Mouse (Mus musculus) lung, postnatal 0 days (tissue): ENCODE data around the gene Diras1. TPM values are rescaled to one million over a fixed set of nuclear protein-coding genes. Genes with fewer than 3 reads are reported as not detected.

Source experiments
- ATAC-seq: fragments of 200-750 bp; cut with Nextera tagmentation; 2 replicates; pipeline ENCODE4 v1.8.0; 2017; ENCODE audit warnings: moderate library complexity
- DNase-seq: peaks from one replicate; pipeline ENCODE4 v3.0.0-alpha.2; 2016; ENCODE audit warnings: low spot score
- H3K27ac ChIP-seq: fragments of 300-500 bp; sonication (generic); 2 replicates; pipeline ENCODE4 v1.5.1; 2014; ENCODE audit warnings: antibody characterized with exemption, mild to moderate bottlenecking, low read length, mixed read lengths
- H3K27me3 ChIP-seq: fragments of 300-500 bp; sonication (generic); replicated peaks from 2 replicates; pipeline ENCODE4 v1.6.1; 2014; ENCODE audit warnings: low read length, mixed read lengths; ENCODE audit not compliant: insufficient read depth
- H3K36me3 ChIP-seq: fragments of 300-500 bp; sonication (generic); 2 replicates; pipeline ENCODE4 v1.6.1; 2014; ENCODE audit warnings: low read length, mixed read lengths; ENCODE audit not compliant: insufficient read depth
- H3K4me1 ChIP-seq: fragments of 300-500 bp; sonication (generic); 2 replicates; pipeline ENCODE4 v1.6.1; 2014; ENCODE audit warnings: antibody characterized with exemption, low read depth, low read length, mixed read lengths; ENCODE audit not compliant: insufficient read depth
- H3K4me2 ChIP-seq: fragments of 300-500 bp; sonication (generic); replicated peaks from 2 replicates; pipeline ENCODE4 v1.6.1; 2014; ENCODE audit warnings: low read depth, mild to moderate bottlenecking, low read length, moderate library complexity, mixed read lengths
- H3K4me3 ChIP-seq: fragments of 300-500 bp; sonication (generic); 2 replicates; pipeline ENCODE4 v1.5.1; 2014; ENCODE audit warnings: low read depth, low read length
- H3K9ac ChIP-seq: fragments of 300-500 bp; sonication (generic); replicated peaks from 2 replicates; pipeline ENCODE4 v1.6.1; 2014; ENCODE audit warnings: low read depth, mild to moderate bottlenecking
- H3K9me3 ChIP-seq: fragments of 300-500 bp; sonication (generic); 2 replicates; pipeline ENCODE4 v1.6.1; 2016; ENCODE audit warnings: low read length, mixed read lengths
- CTCF ChIP-seq: IDR thresholded peaks from 2 replicates; pipeline ENCODE4 v1.5.1; 2016; ENCODE audit warnings: antibody characterized with exemption, mild to moderate bottlenecking
- EP300 ChIP-seq: IDR thresholded peaks from 2 replicates; pipeline ENCODE4 v1.6.1; 2016; ENCODE audit warnings: antibody characterized with exemption, mild to moderate bottlenecking, control low read depth
- WGBS: fragments of 180-500 bp; shearing (Covaris S2); extraction: QIAGEN DNeasy Blood & Tissue Kit; methylation state at CpG from one replicate; pipeline ENCODE4 v1.1.7; 2014; 5-methylcytosine and 5-hydroxymethylcytosine counted together
- polyA plus RNA-seq: library from polyadenylated mRNA; unstranded; fragments of >200 nt; fragmentation: Nextera tagmentation; extraction: Ambion mirVana; gene quantifications from 2 replicates; pipeline ENCODE4 v1.2.1, GENCODE M21; 2015

Gene Diras1
- polyA plus RNA-seq, 1 experiment from 2014 or later, result not detected

DNA sequence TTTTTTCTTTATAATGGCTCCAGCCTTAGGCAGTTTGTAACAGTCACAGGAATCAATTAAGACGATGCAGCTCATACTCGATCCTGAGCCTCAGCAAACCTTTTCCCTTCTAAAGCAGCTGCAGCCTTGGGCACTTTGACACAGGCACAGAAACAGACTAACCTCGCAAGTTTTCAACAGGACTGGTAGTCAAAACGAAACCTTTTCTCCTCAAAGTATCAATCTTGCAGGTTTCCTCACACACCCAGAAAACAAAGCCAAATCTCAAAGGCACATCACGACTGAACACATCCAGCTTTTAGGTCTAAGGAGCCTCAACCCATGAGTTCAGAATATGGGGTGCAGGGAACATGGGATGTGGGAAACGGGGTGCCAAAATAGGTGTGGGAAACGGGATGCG is 28.1 kb downstream of the Diras1 start:
- ATAC-seq, result no peak
- H3K9ac ChIP-seq, result no peak overlapping the region
- WGBS, result 82% methylated on average over 8 of the region's 8 CpGs
- H3K4me2 ChIP-seq, result no peak overlapping the region
- H3K4me1 ChIP-seq, result no peaks in the 10 kb centered on the region
- no peaks in the 10 kb centered on the region for H3K9me3 ChIP-seq
- TF ChIP-seq EP300 (no peak), CTCF (no peak)
- no peak overlapping the region for H3K4me3 ChIP-seq
- H3K27me3 ChIP-seq, result 0 out of 2 replicates have a peak, but pooled peaks cover 7% of the 10 kb centered on the region
- no peak overlapping the region for H3K27ac ChIP-seq
- H3K36me3 ChIP-seq, result no peaks in the 10 kb centered on the region
- no peak for DNase-seq

DNA sequence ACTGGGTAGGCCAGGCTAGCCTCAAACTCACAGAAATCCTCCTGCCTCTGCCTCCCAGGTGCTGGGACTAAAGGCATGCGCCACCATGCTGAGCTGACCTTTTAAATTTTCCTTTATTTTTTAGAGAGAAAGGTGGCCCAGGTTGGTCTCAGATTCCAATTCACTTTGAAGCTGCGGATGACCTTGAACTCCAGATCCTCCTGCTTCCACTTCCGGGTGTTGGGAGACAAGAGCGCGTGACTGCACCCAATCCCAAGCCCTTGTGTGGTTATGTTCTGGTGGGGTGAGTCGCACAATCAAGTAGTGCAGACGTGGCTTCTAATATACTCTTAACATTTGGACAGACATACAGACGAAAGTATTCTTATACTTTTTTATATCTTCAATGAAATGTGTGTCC is 29.0 kb downstream of the Diras1 start:
- no peak for ATAC-seq
- no peak overlapping the region for H3K27ac ChIP-seq
- H3K4me3 ChIP-seq, result no peak overlapping the region
- H3K9ac ChIP-seq, result no peak overlapping the region
- 0 out of 2 replicates have a peak, but pooled peaks cover 7% of the 10 kb centered on the region for H3K27me3 ChIP-seq
- H3K4me1 ChIP-seq, result no peaks in the 10 kb centered on the region
- no peak overlapping the region for H3K4me2 ChIP-seq
- 92% methylated on average over 8 of the region's 8 CpGs for WGBS
- H3K36me3 ChIP-seq, result no peaks in the 10 kb centered on the region
- TF ChIP-seq CTCF, result no peak
- no peak for TF ChIP-seq EP300
- no peak for DNase-seq
- H3K9me3 ChIP-seq, result no peaks in the 10 kb centered on the region

DNA sequence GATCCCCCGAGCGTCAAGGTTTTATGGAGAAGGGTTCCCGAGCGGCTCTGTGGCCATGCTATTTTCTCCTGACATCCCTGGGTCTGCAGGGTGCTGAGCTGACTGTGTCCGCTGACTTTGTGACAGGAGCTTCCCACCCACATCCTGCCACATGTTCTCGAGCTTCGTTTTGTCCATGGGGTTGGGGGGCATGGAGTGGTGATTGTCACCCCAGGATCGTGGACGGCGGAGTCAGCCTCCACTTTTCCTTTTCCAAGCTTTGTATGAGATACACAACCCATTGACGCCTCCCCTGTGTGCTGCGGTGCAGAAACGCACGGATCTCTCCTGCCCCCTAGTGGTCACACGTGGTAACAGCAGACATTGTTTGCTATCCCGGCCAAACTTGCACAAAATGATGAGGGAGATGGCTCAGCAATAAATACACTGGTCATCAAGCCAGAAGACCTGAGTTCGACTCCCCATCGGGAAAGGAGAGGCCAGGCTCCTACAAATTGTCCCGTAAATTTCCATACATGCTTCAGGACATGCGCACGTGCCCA is 30.3 kb downstream of the Diras1 start:
- no peak overlapping the region for H3K4me3 ChIP-seq
- 11% methylated on average over 21 of the region's 21 CpGs for WGBS

DNA sequence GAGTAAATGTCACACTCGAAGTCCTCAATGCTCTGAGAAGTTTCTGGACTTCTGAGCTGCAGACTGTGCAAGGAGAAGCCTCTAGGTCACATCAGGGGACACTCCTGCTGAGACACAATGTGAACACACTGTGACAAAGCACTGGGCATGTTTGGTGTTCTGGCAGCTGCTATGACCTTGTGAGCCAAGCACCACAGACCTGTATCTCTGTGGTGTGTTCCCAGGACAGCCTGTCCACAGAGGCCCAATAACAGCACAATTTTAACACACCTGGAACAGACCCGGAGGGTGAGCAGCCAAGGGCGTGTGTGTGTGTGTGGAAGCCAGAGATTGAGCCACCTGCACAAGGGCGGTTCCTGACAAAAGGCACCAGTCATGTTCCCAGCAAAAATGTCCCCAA is 30.8 kb downstream of the Diras1 start:
- 43% methylated on average over 4 of the region's 4 CpGs for WGBS
- no peak overlapping the region for H3K4me3 ChIP-seq
- no peak overlapping the region for H3K27ac ChIP-seq
- TF ChIP-seq EP300, result no peak
- TF ChIP-seq CTCF, result no peak
- H3K27me3 ChIP-seq, result 0 out of 2 replicates have a peak, but pooled peaks cover 7% of the 10 kb centered on the region
- ATAC-seq (no peak), DNase-seq (no peak)
- H3K4me1 ChIP-seq, result no peaks in the 10 kb centered on the region
- no peak overlapping the region for H3K4me2 ChIP-seq
- no peaks in the 10 kb centered on the region for H3K9me3 ChIP-seq
- H3K9ac ChIP-seq, result no peak overlapping the region
- no peaks in the 10 kb centered on the region for H3K36me3 ChIP-seq

More for the DNA sequence above, 30.3 kb downstream of the Diras1 start:
- H3K9me3 ChIP-seq, result no peaks in the 10 kb centered on the region
- H3K4me1 ChIP-seq, result no peaks in the 10 kb centered on the region
- no peak overlapping the region for H3K4me2 ChIP-seq
- H3K27ac ChIP-seq, result no peak overlapping the region
- peak; percentile 82 for DNase-seq
- 0 out of 2 replicates have a peak, but pooled peaks cover 7% of the 10 kb centered on the region for H3K27me3 ChIP-seq
- peak; percentile 100 for TF ChIP-seq CTCF
- TF ChIP-seq EP300, result no peak
- no peak overlapping the region for H3K9ac ChIP-seq
- ATAC-seq, result peak; percentile 36
- H3K36me3 ChIP-seq, result no peaks in the 10 kb centered on the region

DNA sequence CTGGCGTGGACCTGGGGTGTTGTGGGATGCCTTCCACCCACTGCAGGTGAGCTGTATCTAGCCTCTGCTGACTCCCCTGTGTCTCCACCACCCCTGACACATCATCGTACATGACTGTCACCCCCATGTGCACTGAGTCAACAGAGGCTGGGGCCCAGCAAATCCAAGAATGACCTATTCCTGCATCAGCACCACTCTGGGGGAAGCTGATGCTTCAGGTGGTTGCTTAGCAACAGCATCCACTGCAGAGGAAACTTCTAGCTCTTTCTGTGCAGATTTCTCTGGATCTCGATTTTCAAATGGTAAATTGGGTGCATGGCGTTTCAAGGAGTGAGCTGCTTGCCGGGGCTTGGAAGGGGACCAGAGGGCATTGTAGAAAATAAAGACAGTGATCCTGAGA is 32.2 kb downstream of the Diras1 start:
- 0 out of 2 replicates have a peak, but pooled peaks cover 7% of the 10 kb centered on the region for H3K27me3 ChIP-seq
- no peak overlapping the region for H3K4me3 ChIP-seq
- WGBS, result 55% methylated on average over 5 of the region's 5 CpGs
- no peak for DNase-seq
- H3K27ac ChIP-seq, result no peak overlapping the region
- H3K4me1 ChIP-seq, result no peaks in the 10 kb centered on the region
- no peak for TF ChIP-seq CTCF
- no peak for TF ChIP-seq EP300
- H3K4me2 ChIP-seq, result no peak overlapping the region
- no peaks in the 10 kb centered on the region for H3K36me3 ChIP-seq
- no peaks in the 10 kb centered on the region for H3K9me3 ChIP-seq
- no peak for ATAC-seq
- H3K9ac ChIP-seq, result no peak overlapping the region

DNA sequence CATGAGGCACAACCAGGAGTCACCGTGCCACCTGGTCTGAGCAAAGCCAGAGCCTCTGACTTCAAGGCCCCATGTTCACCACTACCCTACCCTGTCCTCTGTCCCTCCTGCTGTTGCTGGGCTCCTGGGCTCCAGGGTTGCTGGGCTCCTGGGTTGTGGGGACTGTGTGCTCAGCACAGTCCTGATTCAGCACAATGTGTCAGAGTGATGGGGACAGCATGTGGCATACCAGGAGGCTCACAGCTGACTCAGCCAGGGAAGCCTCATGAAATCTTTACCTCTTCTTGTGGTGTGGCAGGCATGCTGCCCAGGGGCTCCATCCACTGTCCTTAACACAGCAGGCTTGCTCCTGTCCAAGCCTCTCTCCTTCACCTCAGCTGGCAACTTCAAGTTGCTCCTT is 33.5 kb downstream of the Diras1 start:
- no peak for ATAC-seq

More for the DNA sequence above, 33.5 kb downstream of the Diras1 start:
- Histone ChIP-seq H3K36me3 (no peaks in the 10 kb centered on the region), H3K4me1 (peaks cover 4% of the 10 kb centered on the region; the same call in 1 of the 2 replicates), H3K9me3 (no peaks in the 10 kb centered on the region), H3K4me2 (no peak overlapping the region), H3K4me3 (no peak overlapping the region), H3K9ac (no peak overlapping the region), H3K27me3 (0 out of 2 replicates have a peak, but pooled peaks cover 7% of the 10 kb centered on the region), H3K27ac (no peak overlapping the region)
- 75% methylated on average over 1 of the region's 1 CpGs for WGBS
- TF ChIP-seq EP300 (no peak), CTCF (no peak)
- DNase-seq, result no peak
